Mouse (Mus musculus): ENCODE data around the gene Lmx1b. TPM values are rescaled to one million over a fixed set of nuclear protein-coding genes. Genes with fewer than 3 reads are reported as not detected.

The Lmx1b gene
- total and polyA plus RNA-seq, 2 experiments from 2014 or later: 2.1 to 17.3 TPM

DNA sequence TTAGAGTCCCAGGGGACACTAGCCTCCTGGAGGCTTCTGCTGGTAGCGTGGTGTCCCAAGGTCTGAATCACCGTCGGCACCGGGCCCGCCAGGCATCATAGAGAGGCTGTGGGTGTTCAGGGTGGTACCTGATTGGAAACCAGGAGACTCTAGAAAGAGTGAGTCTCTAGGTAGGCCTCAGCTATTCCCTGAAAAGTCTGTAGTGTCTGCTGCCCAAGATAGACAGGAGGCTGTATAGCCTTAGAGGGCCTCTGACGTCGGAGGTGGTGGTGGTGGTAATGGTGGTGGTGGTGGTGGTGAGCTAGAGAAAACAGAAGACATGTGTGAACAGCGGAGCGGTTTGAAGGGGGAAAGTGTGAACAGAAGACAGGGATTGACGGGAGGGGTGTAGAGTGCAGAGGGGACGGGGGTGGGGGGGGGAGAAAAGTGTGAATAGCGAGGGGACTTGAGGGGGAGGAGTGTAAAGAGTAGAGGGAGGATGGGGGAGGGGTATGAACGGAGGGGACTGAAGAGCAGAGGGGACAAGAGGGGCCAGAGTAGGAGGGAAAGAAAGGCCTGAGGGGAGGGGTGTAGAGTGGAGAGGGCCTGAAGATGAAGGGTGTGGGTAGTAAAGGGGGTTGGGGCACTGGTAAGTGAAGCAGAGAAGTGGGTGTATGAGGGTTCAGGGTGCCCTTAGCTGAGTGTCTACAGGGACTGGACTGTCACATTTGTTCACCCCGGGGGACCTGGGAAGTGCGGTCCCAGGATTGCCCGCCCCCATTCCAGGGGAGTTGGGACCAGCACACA is 95.3 kb downstream of the Lmx1b start:
- no peak for ATAC-seq
- DNase-seq (ENCODE audit: low spot score): no peak
- TF ChIP-seq CTCF (IDR thresholded peaks at IDR 0.05; ENCODE audit: low read depth): no peak
- Histone ChIP-seq H3K9me3 (ENCODE audit: low read length) (no peaks in the 10 kb centered on the region), H3K4me1 (ENCODE audit: insufficient read depth, low read length) (peaks cover 21% of the 10 kb centered on the region; the same call in 1 of the 2 replicates), H3K4me2 (ENCODE audit: low read depth, low read length) (peak overlapping the region; percentile 84), H3K9ac (replicated peaks; ENCODE audit: low read length) (peak overlapping the region; percentile 63), H3K4me3 (ENCODE audit: low read length) (peak overlapping the region; percentile 45), H3K36me3 (ENCODE audit: insufficient read depth, low read length) (no peaks in the 10 kb centered on the region), H3K27me3 (ENCODE audit: insufficient read depth, low read length) (no peaks in the 10 kb centered on the region), H3K27ac (peak overlapping the region; percentile 87)
- 24% methylated on average over 16 of the region's 16 CpGs for WGBS

DNA sequence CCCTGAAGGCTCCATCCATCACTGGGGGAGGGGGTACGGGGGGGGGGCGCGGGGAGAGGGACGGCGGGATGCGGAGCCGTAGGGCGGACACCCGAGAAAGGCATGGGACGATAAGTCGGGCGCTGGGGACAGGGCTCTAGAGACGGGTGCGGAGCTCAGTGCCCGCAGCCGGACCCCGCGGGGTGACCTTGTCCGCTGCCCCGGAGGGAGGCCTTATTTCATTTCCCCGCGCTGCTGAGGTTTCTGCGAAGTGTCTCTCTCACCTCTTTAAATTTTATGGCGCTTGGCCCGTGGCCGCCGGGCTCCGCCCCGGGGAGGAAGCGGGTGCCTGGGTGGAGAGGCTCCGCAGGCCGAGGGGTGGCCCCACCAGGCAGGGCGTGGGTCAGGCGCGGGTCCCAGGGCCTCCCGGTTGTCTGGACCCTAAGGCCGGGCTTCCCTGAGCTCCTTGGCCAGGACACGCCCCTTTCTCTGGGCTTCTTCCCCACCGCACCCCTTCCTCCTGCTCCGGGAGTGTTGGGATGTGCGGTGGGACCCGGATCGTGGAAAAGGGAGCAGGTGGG is 96.0 kb downstream of the Lmx1b start:
- peak overlapping the region; percentile 63 for H3K9ac ChIP-seq (replicated peaks; ENCODE audit: low read length)
- peak overlapping the region; percentile 84 for H3K4me2 ChIP-seq (ENCODE audit: low read depth, low read length)
- DNase-seq (ENCODE audit: low spot score) (no peak), ATAC-seq (no peak)
- peak overlapping the region; percentile 87 for H3K27ac ChIP-seq
- WGBS: 3% methylated on average over 26 of the region's 43 CpGs
- H3K9me3 ChIP-seq (ENCODE audit: low read length): no peaks in the 10 kb centered on the region
- H3K27me3 ChIP-seq (ENCODE audit: insufficient read depth, low read length): no peaks in the 10 kb centered on the region
- peak overlapping the region; percentile 45 for H3K4me3 ChIP-seq (ENCODE audit: low read length)
- no peaks in the 10 kb centered on the region for H3K36me3 ChIP-seq (ENCODE audit: insufficient read depth, low read length)
- peaks cover 21% of the 10 kb centered on the region; the same call in 1 of the 2 replicates for H3K4me1 ChIP-seq (ENCODE audit: insufficient read depth, low read length)
- no peak for TF ChIP-seq CTCF (IDR thresholded peaks at IDR 0.05; ENCODE audit: low read depth)

DNA sequence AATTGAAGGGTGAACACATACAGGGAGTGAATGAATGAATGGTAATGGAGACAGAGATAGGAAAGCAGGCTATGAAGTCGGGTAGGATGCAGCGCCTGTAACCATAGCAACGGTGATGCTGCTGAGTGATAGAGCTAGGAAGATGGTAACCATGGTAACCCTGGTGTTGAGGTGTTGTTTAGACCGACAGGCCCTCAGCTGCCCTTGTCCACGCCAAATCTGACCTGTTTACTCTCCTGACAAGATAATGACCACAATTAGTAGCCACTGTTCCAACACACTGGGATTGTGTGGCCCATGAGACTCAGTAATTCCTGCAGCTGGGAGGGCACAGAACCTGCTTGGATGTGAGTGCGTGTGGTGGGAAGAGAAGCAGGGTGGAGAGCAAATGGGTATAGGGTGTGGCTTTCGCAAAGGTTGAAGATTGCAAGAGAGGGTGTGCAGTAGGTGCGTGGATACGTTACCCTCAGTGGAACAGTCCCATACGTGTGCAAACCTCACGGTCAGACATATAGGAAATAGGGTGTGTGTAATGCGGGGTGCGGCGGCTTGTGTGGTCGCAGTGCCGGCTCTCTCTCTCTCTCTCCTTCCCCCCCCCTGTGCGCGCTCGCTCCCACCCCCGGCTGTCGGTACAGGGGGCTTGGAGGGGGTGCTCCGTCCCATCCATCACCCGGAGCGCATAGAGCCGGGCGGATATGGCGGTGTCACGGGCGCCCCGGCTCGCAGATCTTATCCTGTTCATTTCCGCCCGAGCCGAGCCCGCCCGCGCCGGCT is 96.7 kb downstream of the Lmx1b start:
- peak overlapping the region; percentile 84 for H3K4me2 ChIP-seq (ENCODE audit: low read depth, low read length)
- ATAC-seq (peak; percentile 79), DNase-seq (ENCODE audit: low spot score) (peak; percentile 93)
- H3K4me1 ChIP-seq (ENCODE audit: insufficient read depth, low read length): peaks cover 21% of the 10 kb centered on the region; the same call in 1 of the 2 replicates
- peak overlapping the region; percentile 63 for H3K9ac ChIP-seq (replicated peaks; ENCODE audit: low read length)
- peak overlapping the region; percentile 87 for H3K27ac ChIP-seq
- no peaks in the 10 kb centered on the region for H3K27me3 ChIP-seq (ENCODE audit: insufficient read depth, low read length)
- no peaks in the 10 kb centered on the region for H3K36me3 ChIP-seq (ENCODE audit: insufficient read depth, low read length)
- H3K9me3 ChIP-seq (ENCODE audit: low read length): no peaks in the 10 kb centered on the region
- under 1% methylated on average over 38 of the region's 38 CpGs for WGBS
- no peak for TF ChIP-seq CTCF (IDR thresholded peaks at IDR 0.05; ENCODE audit: low read depth)
- H3K4me3 ChIP-seq (ENCODE audit: low read length): peak overlapping the region; percentile 45

DNA sequence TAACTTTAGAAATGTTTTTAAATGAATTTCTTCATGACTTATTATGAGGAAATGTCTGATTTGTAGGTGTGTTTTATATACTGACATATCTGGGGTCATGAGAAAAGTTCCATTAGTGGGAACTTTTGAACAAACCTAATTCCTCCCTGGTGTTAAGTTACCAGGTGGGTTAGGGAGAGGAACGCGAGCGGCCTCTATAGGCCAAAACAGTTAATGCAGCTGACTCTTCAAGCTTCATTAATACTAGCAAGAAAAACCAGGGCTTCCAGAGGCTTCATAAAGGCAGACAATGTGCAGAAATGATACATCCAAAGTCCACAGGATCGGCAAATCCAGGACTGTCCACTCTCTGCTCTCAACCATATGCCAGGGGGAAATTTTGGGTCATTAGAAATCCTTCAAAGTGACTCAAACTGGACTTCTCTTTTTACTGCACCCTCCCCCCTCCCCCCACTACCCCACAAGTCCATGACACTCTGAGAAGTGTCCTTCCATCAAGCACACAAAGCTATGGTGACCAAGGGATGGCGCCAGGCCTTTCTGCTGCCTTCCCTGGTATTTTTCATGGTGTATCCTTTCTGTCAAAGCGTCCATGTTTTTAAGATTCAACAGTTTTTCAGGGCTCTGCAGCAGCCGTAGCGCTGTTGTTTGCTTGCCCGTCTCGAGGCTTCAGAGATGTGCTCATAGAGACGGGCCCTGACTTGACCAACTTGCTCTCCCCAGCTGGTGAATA is 97.4 kb downstream of the Lmx1b start:
- peak overlapping the region; percentile 63; the same call in 1 of the 2 replicates for H3K9ac ChIP-seq (replicated peaks; ENCODE audit: low read length)
- peak overlapping the region; percentile 87 for H3K27ac ChIP-seq
- peak; percentile 83 for TF ChIP-seq CTCF (IDR thresholded peaks at IDR 0.05; ENCODE audit: low read depth)
- peaks cover 21% of the 10 kb centered on the region; the same call in 1 of the 2 replicates for H3K4me1 ChIP-seq (ENCODE audit: insufficient read depth, low read length)
- ATAC-seq (no peak), DNase-seq (ENCODE audit: low spot score) (peak; percentile 89)
- peak overlapping the region; percentile 84 for H3K4me2 ChIP-seq (ENCODE audit: low read depth, low read length)
- peak overlapping the region; percentile 45; the same call in 1 of the 2 replicates for H3K4me3 ChIP-seq (ENCODE audit: low read length)
- H3K36me3 ChIP-seq (ENCODE audit: insufficient read depth, low read length): no peaks in the 10 kb centered on the region
- no peaks in the 10 kb centered on the region for H3K27me3 ChIP-seq (ENCODE audit: insufficient read depth, low read length)
- under 1% methylated on average over 11 of the region's 11 CpGs for WGBS
- H3K9me3 ChIP-seq (ENCODE audit: low read length): no peaks in the 10 kb centered on the region

DNA sequence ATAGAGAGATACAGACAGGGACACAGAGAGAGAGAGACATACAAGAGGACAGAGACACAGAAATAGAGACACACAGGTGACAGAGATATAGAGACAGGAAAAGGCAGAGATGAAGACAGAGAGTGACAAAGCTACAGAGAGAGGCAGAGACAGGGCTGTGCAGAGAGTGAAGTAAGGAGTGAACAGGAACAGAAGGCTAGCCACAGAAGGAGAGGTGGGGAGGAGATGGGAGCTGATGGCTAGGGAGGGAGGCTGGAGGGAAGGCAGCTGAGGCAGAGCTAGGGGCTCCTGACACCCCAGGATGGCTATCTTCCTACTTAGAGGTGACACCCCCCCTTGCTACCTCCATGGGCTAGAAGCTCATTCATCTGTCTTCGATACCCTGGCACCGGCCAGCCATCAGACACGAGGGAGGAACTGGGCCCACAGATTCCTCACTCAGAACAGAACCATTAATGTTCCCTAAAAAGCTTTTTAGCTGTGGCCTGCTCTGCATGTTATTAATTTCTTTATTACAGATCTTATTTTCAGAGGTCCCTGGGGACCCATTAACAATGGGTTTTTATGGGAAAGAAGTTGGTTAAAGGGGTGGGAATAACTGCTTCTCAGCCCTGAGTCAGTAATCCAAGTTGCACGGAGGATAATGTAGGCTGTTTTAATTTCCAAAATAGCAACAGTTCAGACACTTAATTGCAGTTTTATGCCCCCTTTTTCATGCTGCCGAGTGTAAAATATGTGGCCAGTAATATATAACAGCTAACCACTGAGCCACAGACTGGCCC is 114.8 kb downstream of the Lmx1b start:
- Histone ChIP-seq H3K4me1 (ENCODE audit: insufficient read depth, low read length) (no peaks in the 10 kb centered on the region), H3K4me3 (ENCODE audit: low read length) (no peak overlapping the region), H3K4me2 (ENCODE audit: low read depth, low read length) (no peak overlapping the region), H3K9ac (replicated peaks; ENCODE audit: low read length) (no peak overlapping the region), H3K27me3 (ENCODE audit: insufficient read depth, low read length) (no peaks in the 10 kb centered on the region), H3K9me3 (ENCODE audit: low read length) (peaks cover 7% of the 10 kb centered on the region), H3K27ac (no peak overlapping the region), H3K36me3 (ENCODE audit: insufficient read depth, low read length) (no peaks in the 10 kb centered on the region)
- WGBS: 66% methylated on average over 5 of the region's 5 CpGs
- ATAC-seq (no peak), DNase-seq (ENCODE audit: low spot score) (peak; percentile 48)
- no peak for TF ChIP-seq CTCF (IDR thresholded peaks at IDR 0.05; ENCODE audit: low read depth)
